Mouse (Mus musculus): ENCODE results near the gene Arvcf.

DNA sequence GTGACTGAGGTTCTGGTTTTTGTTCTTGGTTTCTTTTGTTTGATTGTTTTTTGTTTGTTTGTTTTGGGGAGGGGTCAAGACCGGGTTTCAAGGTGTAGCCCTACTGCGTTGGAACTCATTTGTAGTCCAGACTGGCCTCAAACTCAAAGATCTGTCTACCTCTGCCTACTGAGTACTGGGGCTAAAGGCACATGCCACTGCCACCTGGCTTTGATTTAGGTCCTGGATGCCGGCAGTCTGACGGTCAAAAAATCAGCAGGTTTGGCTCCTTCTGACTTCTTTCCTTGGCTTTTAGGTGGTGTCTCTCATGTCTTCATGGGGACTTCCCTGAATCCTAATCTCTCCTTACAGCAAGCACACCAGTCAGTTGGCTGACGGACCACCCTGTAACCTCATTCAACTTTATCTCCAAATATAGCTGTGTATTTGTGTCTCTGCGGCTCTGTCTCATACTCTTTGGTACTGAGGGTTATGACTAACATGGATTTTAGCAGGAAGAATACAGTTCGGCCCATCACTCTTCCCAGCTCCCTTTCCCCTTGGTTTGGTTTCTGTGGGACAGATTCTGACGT is 82.7 kb downstream of the Arvcf start:
- TF ChIP-seq CTCF (IDR thresholded peaks at IDR 0.05; ENCODE audit: low read depth, low read length) (no peak), POLR2A (IDR thresholded peaks at IDR 0.05; ENCODE audit: borderline replicate concordance, low read depth, low read length) (no peak)
